Mouse (Mus musculus) lung, embryonic 15.5 days (tissue): ENCODE measurements around the gene Thrb. TPM values are rescaled to one million over a fixed set of nuclear protein-coding genes. Genes with fewer than 3 reads are reported as not detected.

Experiments used
- ATAC-seq: fragments of 200-750 bp; cut with Nextera tagmentation; 2 replicates; pipeline ENCODE4 v1.8.0; 2017; ENCODE audit warnings: moderate number of reproducible peaks, borderline replicate concordance; ENCODE audit not compliant: low FRiP score, low TSS enrichment; ENCODE audit errors: extremely low read depth
- H3K27ac ChIP-seq: fragments of 300-500 bp; sonication (generic); 2 replicates; pipeline ENCODE4 v1.5.1; 2015; ENCODE audit warnings: moderate library complexity, mild to moderate bottlenecking, inconsistent platforms
- H3K27me3 ChIP-seq: fragments of 300-500 bp; sonication (generic); 2 replicates; pipeline ENCODE4 v1.6.1; 2015; ENCODE audit warnings: inconsistent platforms
- H3K36me3 ChIP-seq: fragments of 300-500 bp; sonication (generic); 2 replicates; pipeline ENCODE4 v1.6.1; 2015; ENCODE audit warnings: inconsistent platforms
- H3K4me1 ChIP-seq: fragments of 300-500 bp; sonication (generic); 2 replicates; pipeline ENCODE4 v1.6.1; 2015; ENCODE audit warnings: inconsistent platforms
- H3K4me2 ChIP-seq: fragments of 300-500 bp; sonication (generic); 2 replicates; pipeline ENCODE4 v1.6.1; 2015; ENCODE audit warnings: inconsistent platforms, mild to moderate bottlenecking, moderate library complexity
- H3K4me3 ChIP-seq: fragments of 300-500 bp; sonication (generic); 2 replicates; pipeline ENCODE4 v1.5.1; 2015; ENCODE audit warnings: mild to moderate bottlenecking, inconsistent platforms
- H3K9ac ChIP-seq: fragments of 300-500 bp; sonication (generic); 2 replicates; pipeline ENCODE4 v1.6.1; 2015; ENCODE audit warnings: inconsistent platforms
- H3K9me3 ChIP-seq: fragments of 300-500 bp; sonication (generic); 2 replicates; pipeline ENCODE4 v1.6.1; 2016; ENCODE audit warnings: inconsistent platforms
- WGBS: fragments of 180-500 bp; shearing (Covaris S2); methylation state at CpG from one replicate; pipeline ENCODE4 v1.1.7; 2015; 5-methylcytosine and 5-hydroxymethylcytosine counted together
- polyA plus RNA-seq: library from polyadenylated mRNA; unstranded; fragments of >200 nt; fragmentation: Nextera tagmentation; extraction: Ambion mirVana; gene quantifications from 2 replicates; pipeline ENCODE4 v1.2.1, GENCODE M21; 2015

Thrb gene
- 1.6 and 1.9 TPM in 2 replicates for polyA plus RNA-seq

DNA sequence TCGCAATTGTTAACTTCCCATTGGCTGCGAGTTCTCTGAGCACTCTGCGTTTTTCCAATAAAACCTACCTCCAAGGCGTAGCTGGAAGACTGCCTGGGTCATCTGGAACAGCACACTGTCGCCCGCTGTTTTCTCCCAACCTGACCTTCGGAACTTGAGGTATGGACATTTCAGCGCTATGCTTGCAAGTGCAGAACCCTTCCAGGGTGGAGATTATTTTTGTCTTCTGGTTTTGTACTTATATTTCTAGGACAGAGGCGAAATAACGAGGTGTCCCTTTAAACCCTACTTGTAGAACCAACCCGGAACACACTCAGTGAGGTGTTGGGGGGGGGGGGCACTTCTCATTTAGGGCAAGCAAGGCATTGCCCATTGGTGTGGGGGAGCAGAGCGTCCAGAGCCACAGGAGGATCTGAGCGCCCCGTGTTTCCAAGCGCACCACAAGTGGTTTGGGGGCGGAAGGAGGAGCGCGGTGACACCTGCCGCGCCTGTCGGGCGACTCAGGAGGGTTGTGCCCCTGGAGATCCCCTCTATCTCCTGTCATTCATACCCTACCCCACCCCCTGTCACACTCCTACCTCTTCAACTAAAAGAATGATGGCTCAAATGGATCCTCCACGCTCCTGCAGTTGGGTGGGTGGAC is at the start of gene Thrb:
Gene Thrb (plus strand): TSS at position 576 of the 643 bp plus-strand sequence.
- H3K9me3 ChIP-seq: no peaks in the 10 kb centered on the region
- ATAC-seq: 0 out of 2 replicates have a peak, but pooled peaks have one; percentile 7
- H3K4me1 ChIP-seq: peaks cover 15% of the 10 kb centered on the region
- peak within 1 kb of the TSS; percentile 42 for H3K9ac ChIP-seq
- H3K36me3 ChIP-seq: no peaks in the 10 kb centered on the region
- H3K4me3 ChIP-seq: peak within 1 kb of the TSS; percentile 62
- peak within 1 kb of the TSS; percentile 93 for H3K4me2 ChIP-seq
- H3K27me3 ChIP-seq: peaks cover 35% of the 10 kb centered on the region
- 1% methylated on average over 21 of the region's 23 CpGs for WGBS
- peak within 1 kb of the TSS; percentile 37; the same call in 1 of the 2 replicates for H3K27ac ChIP-seq

DNA sequence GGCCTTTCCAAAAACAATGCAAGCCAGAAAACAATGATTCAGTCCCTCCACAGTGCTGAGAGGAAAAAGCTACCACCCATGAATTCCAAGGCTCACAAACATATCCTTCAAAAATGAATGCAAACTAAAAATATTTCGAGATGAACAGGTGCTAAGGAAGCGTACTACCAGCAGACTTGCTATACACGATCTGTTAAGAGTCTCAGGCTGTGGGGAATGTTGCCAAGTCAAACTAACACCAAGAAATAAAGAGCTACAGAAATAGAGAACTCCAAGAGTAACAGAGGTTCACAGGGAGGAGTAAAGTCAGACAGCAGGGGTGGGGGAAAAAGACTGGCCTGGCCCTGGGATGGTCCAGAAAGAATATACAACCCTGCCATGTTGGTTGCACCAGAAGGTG is 38.4 kb upstream of the Thrb start:
- no peak overlapping the region for H3K27ac ChIP-seq
- H3K9ac ChIP-seq: no peak overlapping the region
- no peak; the same call in 1 of the 2 replicates for ATAC-seq
- no peaks in the 10 kb centered on the region for H3K36me3 ChIP-seq
- no peaks in the 10 kb centered on the region for H3K4me1 ChIP-seq
- no peak overlapping the region for H3K4me2 ChIP-seq
- no peaks in the 10 kb centered on the region for H3K27me3 ChIP-seq
- H3K9me3 ChIP-seq: no peaks in the 10 kb centered on the region
- no peak overlapping the region for H3K4me3 ChIP-seq
- 39% methylated on average over 3 of the region's 3 CpGs for WGBS

GRCm38 (mm10) chr14:17623936-17624335 is 36.1 kb upstream of the Thrb start:
- no peak overlapping the region for H3K27ac ChIP-seq
- H3K27me3 ChIP-seq: no peaks in the 10 kb centered on the region
- no peak overlapping the region for H3K4me3 ChIP-seq
- no peaks in the 10 kb centered on the region for H3K36me3 ChIP-seq
- H3K9me3 ChIP-seq: no peaks in the 10 kb centered on the region
- no peaks in the 10 kb centered on the region for H3K4me1 ChIP-seq
- no peak overlapping the region for H3K4me2 ChIP-seq
- WGBS: 60% methylated on average over 2 of the region's 2 CpGs
- no peak for ATAC-seq
- H3K9ac ChIP-seq: no peak overlapping the region

DNA sequence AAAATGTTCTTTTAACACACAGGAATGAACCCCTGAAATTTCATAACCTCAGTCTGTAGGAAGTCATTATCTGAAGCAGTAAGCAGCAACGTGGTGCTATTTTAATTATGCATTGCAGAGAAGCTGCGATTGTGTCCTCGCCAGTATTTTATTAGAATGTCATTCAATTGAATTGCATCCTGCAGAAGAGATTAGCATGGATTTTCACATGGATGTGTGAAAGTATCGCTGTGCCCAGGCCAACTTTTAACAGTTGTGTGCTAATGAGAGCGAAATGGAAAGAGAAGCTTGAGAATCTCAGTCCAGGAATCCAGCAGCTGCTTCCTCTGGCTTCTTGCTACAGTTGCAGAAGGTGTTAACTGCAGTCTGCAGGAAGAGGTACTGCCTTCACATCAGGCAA is 30.8 kb upstream of the Thrb start:
- H3K27ac ChIP-seq: no peak overlapping the region
- peaks cover 3% of the 10 kb centered on the region; the same call in 1 of the 2 replicates for H3K4me1 ChIP-seq
- 54% methylated on average over 5 of the region's 5 CpGs for WGBS
- no peaks in the 10 kb centered on the region for H3K36me3 ChIP-seq
- no peak overlapping the region for H3K4me3 ChIP-seq
- no peak overlapping the region for H3K4me2 ChIP-seq
- no peaks in the 10 kb centered on the region for H3K27me3 ChIP-seq
- H3K9ac ChIP-seq: no peak overlapping the region
- ATAC-seq: no peak
- H3K9me3 ChIP-seq: no peaks in the 10 kb centered on the region

- Histone ChIP-seq H3K27ac (no peak overlapping the region), H3K9ac (no peak overlapping the region), H3K4me1 (peaks cover 3% of the 10 kb centered on the region; the same call in 1 of the 2 replicates), H3K36me3 (no peaks in the 10 kb centered on the region), H3K4me2 (peak overlapping the region; percentile 43), H3K27me3 (no peaks in the 10 kb centered on the region), H3K4me3 (no peak overlapping the region), H3K9me3 (no peaks in the 10 kb centered on the region)
- 5% methylated on average over 19 of the region's 19 CpGs for WGBS
- peak; percentile 69 for ATAC-seq
Measured at GRCm38 (mm10) chr14:17632887-17633522, 27.1 kb upstream of the Thrb start.

DNA sequence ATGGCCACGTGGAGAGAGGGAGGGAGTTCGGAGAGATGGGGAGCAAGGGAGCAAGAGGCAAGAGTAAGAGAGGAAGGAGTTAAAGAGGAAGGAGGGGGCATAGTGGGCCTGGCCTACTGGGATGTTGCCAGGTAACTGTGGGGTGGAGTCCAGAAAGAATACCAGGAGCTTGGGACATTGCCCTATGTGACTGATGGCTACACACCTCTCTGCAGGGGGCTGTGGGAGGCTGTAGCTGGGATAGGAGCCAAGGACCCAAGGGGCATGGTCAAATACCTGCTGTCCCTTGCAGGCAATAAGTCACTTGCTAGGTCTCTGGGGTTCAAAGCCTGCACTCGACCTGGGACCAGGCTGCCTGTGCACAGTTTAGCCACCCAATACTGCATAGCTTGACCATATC is 23.1 kb upstream of the Thrb start:
- Histone ChIP-seq H3K9me3 (no peaks in the 10 kb centered on the region), H3K36me3 (no peaks in the 10 kb centered on the region), H3K27ac (no peak overlapping the region), H3K27me3 (no peaks in the 10 kb centered on the region), H3K4me1 (peaks cover 3% of the 10 kb centered on the region; the same call in 1 of the 2 replicates), H3K9ac (no peak overlapping the region), H3K4me2 (no peak overlapping the region), H3K4me3 (no peak overlapping the region)
- no peak for ATAC-seq
- WGBS: 62% methylated on average over 3 of the region's 3 CpGs

DNA sequence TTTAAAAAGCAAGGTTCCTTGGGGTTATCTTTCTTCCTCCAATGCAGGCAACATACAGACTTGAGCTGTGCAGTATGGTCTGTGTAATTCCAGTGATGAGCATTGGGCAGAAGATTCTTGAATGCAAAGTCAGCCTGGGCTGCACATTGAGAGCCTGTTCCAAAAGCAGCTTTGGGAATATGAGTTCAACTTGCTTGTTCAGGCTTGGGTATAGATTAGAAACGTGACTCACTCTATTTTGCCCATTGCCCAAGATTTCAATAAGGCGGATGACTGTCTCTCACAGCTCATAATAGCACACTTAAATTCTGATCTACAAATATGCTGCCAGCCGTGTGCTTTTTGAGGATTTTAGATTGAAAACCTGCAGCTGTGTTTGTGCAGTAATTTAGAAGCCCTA is 18.3 kb upstream of the Thrb start:
- Histone ChIP-seq H3K4me3 (no peak overlapping the region), H3K4me2 (no peak overlapping the region)
- WGBS: 42% methylated on average over 3 of the region's 3 CpGs

GRCm38 (mm10) chr14:17655084-17655483 is 5.0 kb upstream of the Thrb start:
- WGBS: 77% methylated on average over 5 of the region's 5 CpGs
- Histone ChIP-seq H3K4me1 (peaks cover 7% of the 10 kb centered on the region), H3K36me3 (no peaks in the 10 kb centered on the region), H3K27ac (no peak overlapping the region), H3K9me3 (no peaks in the 10 kb centered on the region), H3K4me2 (no peak overlapping the region), H3K4me3 (no peak overlapping the region), H3K9ac (no peak overlapping the region), H3K27me3 (peaks cover 4% of the 10 kb centered on the region)
- ATAC-seq: no peak

More for the DNA sequence above, 18.3 kb upstream of the Thrb start:
- no peak for ATAC-seq
- Histone ChIP-seq H3K4me1 (no peaks in the 10 kb centered on the region), H3K9ac (no peak overlapping the region), H3K27ac (no peak overlapping the region), H3K36me3 (no peaks in the 10 kb centered on the region), H3K27me3 (no peaks in the 10 kb centered on the region), H3K9me3 (no peaks in the 10 kb centered on the region)

DNA sequence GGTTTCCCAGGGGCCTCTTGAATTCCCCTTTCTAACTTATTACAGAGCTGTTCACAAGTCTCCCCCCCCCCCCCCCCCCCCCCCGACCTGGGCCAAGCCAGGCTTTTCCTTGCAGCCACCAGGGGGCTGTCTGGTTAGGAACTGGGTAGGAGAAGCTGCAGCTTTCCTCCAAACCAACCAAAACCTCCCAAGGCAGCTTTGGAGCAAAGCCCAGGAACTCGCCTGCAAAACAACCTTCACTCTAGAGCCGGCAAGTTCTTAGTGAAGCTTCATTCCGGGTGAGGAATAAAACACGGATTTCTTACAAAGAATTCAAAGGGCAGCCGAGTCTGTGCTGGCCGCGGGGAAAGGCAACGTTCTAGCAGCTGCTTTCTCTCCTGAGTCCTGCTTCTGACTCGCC is 1.0 kb upstream of the Thrb start:
- 0% methylated on average over 10 of the region's 10 CpGs for WGBS
- Histone ChIP-seq H3K4me3 (peak overlapping the region; percentile 62), H3K4me1 (peaks cover 15% of the 10 kb centered on the region), H3K36me3 (no peaks in the 10 kb centered on the region), H3K9ac (no peak overlapping the region), H3K27me3 (peaks cover 35% of the 10 kb centered on the region), H3K27ac (peak overlapping the region; percentile 37; the same call in 1 of the 2 replicates), H3K4me2 (peak overlapping the region; percentile 93), H3K9me3 (no peaks in the 10 kb centered on the region)
- peak; percentile 67 for ATAC-seq

- Histone ChIP-seq H3K9me3 (no peaks in the 10 kb centered on the region), H3K9ac (peak overlapping the region; percentile 42), H3K4me1 (peaks cover 15% of the 10 kb centered on the region), H3K27me3 (peaks cover 35% of the 10 kb centered on the region), H3K36me3 (no peaks in the 10 kb centered on the region), H3K27ac (no peak overlapping the region), H3K4me2 (peak overlapping the region; percentile 93), H3K4me3 (peak overlapping the region; percentile 62)
- WGBS: under 1% methylated on average over 81 of the region's 82 CpGs
- peak; percentile 93 for ATAC-seq
Measured at GRCm38 (mm10) chr14:17660329-17661099, 453 bp downstream of the Thrb start.

- Histone ChIP-seq H3K27ac (no peak overlapping the region), H3K4me2 (peak overlapping the region; percentile 93), H3K9me3 (no peaks in the 10 kb centered on the region), H3K9ac (peak overlapping the region; percentile 42), H3K4me1 (peaks cover 15% of the 10 kb centered on the region), H3K36me3 (no peaks in the 10 kb centered on the region), H3K4me3 (peak overlapping the region; percentile 62), H3K27me3 (peaks cover 35% of the 10 kb centered on the region)
- 0 out of 2 replicates have a peak, but pooled peaks have one; percentile 2 for ATAC-seq
- 0% methylated on average over 16 of the region's 16 CpGs for WGBS
Measured at GRCm38 (mm10) chr14:17661100-17661521, 1.1 kb downstream of the Thrb start.
